Mouse (Mus musculus): ENCODE measurements around the gene Pramef17.
"Not testable (repeated sequence)": the region's sequence is repeated elsewhere in the genome, so short reads cannot be mapped to it uniquely, and the experiment has no call there.

The Pramef17 gene

GRCm38 (mm10) chr4:143994269-143994668 is at the start of gene Pramef17:
Gene Pramef17, minus strand, starts transcription at chr4:143994369.
- DNase-seq (ENCODE audit: low spot score) = not testable (repeated sequence)

GRCm38 (mm10) chr4:143988126-143988525 is 6.0 kb downstream of the Pramef17 start:
- not testable (repeated sequence) for DNase-seq (ENCODE audit: low spot score)

GRCm38 (mm10) chr4:143987475-143987941 is 6.7 kb downstream of the Pramef17 start:
- DNase-seq (ENCODE audit: low spot score) = not testable (repeated sequence)

- DNase-seq (ENCODE audit: low spot score) = not testable (repeated sequence)
These were observed 8.4 kb downstream of the Pramef17 start for GRCm38 (mm10) chr4:143985733-143986132.

GRCm38 (mm10) chr4:143985165-143985564 is 9.0 kb downstream of the Pramef17 start:
- DNase-seq (ENCODE audit: low spot score) = not testable (repeated sequence)

GRCm38 (mm10) chr4:143983446-143983845 is 10.7 kb downstream of the Pramef17 start:
- not testable (repeated sequence) for DNase-seq (ENCODE audit: low spot score)

GRCm38 (mm10) chr4:143966850-143967249 is 27.3 kb downstream of the Pramef17 start, which contains the start of gene Gm13101:
Gene Gm13101, minus strand, starts transcription at chr4:143966950.
- DNase-seq (ENCODE audit: low spot score) = not testable (repeated sequence)

- DNase-seq (ENCODE audit: low spot score) = not testable (repeated sequence)
These were observed 43.3 kb downstream of the Pramef17 start, which contains the start of gene Pramef25 for GRCm38 (mm10) chr4:143950916-143951315. Gene Pramef25, minus strand, starts transcription at chr4:143951016.

Data from spleen, adult 12 weeks (tissue).